Mouse (Mus musculus) NIH3T3 (cell line): ENCODE results near the gene Gapdhs.
A peak's percentile ranks its signal among the peaks of the same experiment; 100 is the strongest.
"Not testable (repeated sequence)": the region's sequence is repeated elsewhere in the genome, so short reads cannot be mapped to it uniquely, and the experiment has no call there.

ENCODE experiments used
- DNase-seq: peaks from one replicate; pipeline ENCODE4 v3.0.0-alpha.2; 2012; ENCODE audit warnings: low read depth

The Gapdhs gene

GRCm38 (mm10) chr7:30744022-30744598, 629 bp upstream of the Gapdhs start:
- peak; percentile 48 for DNase-seq

GRCm38 (mm10) chr7:30742570-30742969, 911 bp downstream of the Gapdhs start:
- DNase-seq = not testable (repeated sequence)

- DNase-seq = no peak
Measured at GRCm38 (mm10) chr7:30736211-30736610, 7.3 kb downstream of the Gapdhs start.

- peak; percentile 10 for DNase-seq
Measured at GRCm38 (mm10) chr7:30730064-30730722, 13.3 kb downstream of the Gapdhs start.

GRCm38 (mm10) chr7:30729396-30730063, 14.0 kb downstream of the Gapdhs start, which contains the start of gene Tmem147:
Gene Tmem147 (minus strand): TSS chr7:30729540.
- peak; percentile 97 for DNase-seq

GRCm38 (mm10) chr7:30728739-30729395, 14.6 kb downstream of the Gapdhs start:
- peak; percentile 41 for DNase-seq

- DNase-seq = no peak
Measured at GRCm38 (mm10) chr7:30728214-30728613, 15.3 kb downstream of the Gapdhs start.

- no peak for DNase-seq
Measured at GRCm38 (mm10) chr7:30723274-30723953, 20.1 kb downstream of the Gapdhs start.

GRCm38 (mm10) chr7:30721286-30721685, 22.2 kb downstream of the Gapdhs start:
- no peak for DNase-seq

- no peak for DNase-seq
Measured at GRCm38 (mm10) chr7:30719669-30720068, 23.8 kb downstream of the Gapdhs start.

- no peak for DNase-seq
Measured at GRCm38 (mm10) chr7:30717716-30718046, 25.8 kb downstream of the Gapdhs start.

- no peak for DNase-seq
Measured at GRCm38 (mm10) chr7:30717006-30717715, 26.3 kb downstream of the Gapdhs start.

GRCm38 (mm10) chr7:30711942-30712341, 31.5 kb downstream of the Gapdhs start, which contains the start of gene Atp4a:
Gene Atp4a (plus strand): TSS chr7:30712209.
- no peak for DNase-seq

GRCm38 (mm10) chr7:30707441-30707840, 36.0 kb downstream of the Gapdhs start:
- peak; percentile 43 for DNase-seq

GRCm38 (mm10) chr7:30706214-30706882, 37.1 kb downstream of the Gapdhs start:
- no peak for DNase-seq

GRCm38 (mm10) chr7:30698589-30698988, 44.9 kb downstream of the Gapdhs start, which contains the start of gene 2200002J24Rik:
Gene 2200002J24Rik (plus strand): TSS chr7:30698926.
- peak; percentile 55 for DNase-seq

GRCm38 (mm10) chr7:30698101-30698500, 45.4 kb downstream of the Gapdhs start:
- DNase-seq = no peak

- no peak for DNase-seq
Measured at GRCm38 (mm10) chr7:30688325-30688724, 55.2 kb downstream of the Gapdhs start.

- DNase-seq = no peak
Measured at GRCm38 (mm10) chr7:30683425-30683824, 60.1 kb downstream of the Gapdhs start.

- DNase-seq = no peak
Measured at GRCm38 (mm10) chr7:30681897-30682296, 61.6 kb downstream of the Gapdhs start.
